8 mouse cellular contexts compared by ENCODE assay signal in genomic region chr10:110085156-110085555, GRCm38 (mm10).
A peak's percentile ranks its signal among the peaks of the same experiment; 100 is the strongest.
DNase-seq lines count a peak whose midpoint lies in the region; ATAC-seq and TF ChIP-seq lines count a peak whose summit lies in the region.

No protein-coding gene starts in this region.

- H3K9me3 ChIP-seq in heart, embryonic 10.5 days, result no peaks in the 10 kb centered on the region
- no peaks in the 10 kb centered on the region for H3K9me3 ChIP-seq in embryonic facial prominence, embryonic 14.5 days (ENCODE audit: control insufficient read depth, low read length)
- no peaks in the 10 kb centered on the region for H3K9me3 ChIP-seq in kidney, embryonic 14.5 days (ENCODE audit: control insufficient read depth, low read length)
- H3K9me3 ChIP-seq in lung, embryonic 14.5 days (ENCODE audit: low read depth, low read length), result no peaks in the 10 kb centered on the region

- H3K36me3 ChIP-seq in heart, embryonic 10.5 days, result no peaks in the 10 kb centered on the region
- no peaks in the 10 kb centered on the region for H3K36me3 ChIP-seq in embryonic facial prominence, embryonic 14.5 days (ENCODE audit: control insufficient read depth, insufficient read depth, low read length)
- no peaks in the 10 kb centered on the region for H3K36me3 ChIP-seq in kidney, embryonic 14.5 days (ENCODE audit: control insufficient read depth, insufficient read depth, low read length)
- no peaks in the 10 kb centered on the region for H3K36me3 ChIP-seq in lung, embryonic 14.5 days (ENCODE audit: insufficient read depth)

- H3K27me3 ChIP-seq in heart, embryonic 10.5 days (ENCODE audit: insufficient read depth, poor library complexity, severe bottlenecking), result no peaks in the 10 kb centered on the region
- no peaks in the 10 kb centered on the region for H3K27me3 ChIP-seq in embryonic facial prominence, embryonic 14.5 days (replicated peaks; ENCODE audit: control insufficient read depth, insufficient read depth, low read length)
- H3K27me3 ChIP-seq in kidney, embryonic 14.5 days (ENCODE audit: control insufficient read depth, insufficient read depth, low read length), result no peaks in the 10 kb centered on the region
- no peaks in the 10 kb centered on the region for H3K27me3 ChIP-seq in lung, embryonic 14.5 days (ENCODE audit: insufficient read depth, low read length)

- 10% methylated on average over 5 of the region's 5 CpGs for WGBS in heart, embryonic 10.5 days
- 8% methylated on average over 5 of the region's 5 CpGs for WGBS in embryonic facial prominence, embryonic 14.5 days
- 9% methylated on average over 5 of the region's 5 CpGs for WGBS in kidney, embryonic 14.5 days
- WGBS in lung, embryonic 14.5 days, result 7% methylated on average over 5 of the region's 5 CpGs

- ATAC-seq in embryonic facial prominence, embryonic 14.5 days (ENCODE audit: low read depth), result no peak
- ATAC-seq in kidney, embryonic 14.5 days (ENCODE audit: low FRiP score, low TSS enrichment), result peak; percentile 57; the same call in 1 of the 2 replicates
- ATAC-seq in lung, embryonic 14.5 days (ENCODE audit: insufficient read depth), result peak; percentile 59

- H3K4me2 ChIP-seq in embryonic facial prominence, embryonic 14.5 days (ENCODE audit: low read depth, low read length), result no peak overlapping the region
- no peak overlapping the region for H3K4me2 ChIP-seq in kidney, embryonic 14.5 days (replicated peaks; ENCODE audit: low read depth, low read length)
- H3K4me2 ChIP-seq in lung, embryonic 14.5 days, result no peak overlapping the region

- TF ChIP-seq CTCF in lung, embryonic 14.5 days (IDR thresholded peaks at IDR 0.05; ENCODE audit: low read depth), result peak; percentile 84

- no peaks in the 10 kb centered on the region for H3K4me1 ChIP-seq in heart, embryonic 10.5 days
- no peaks in the 10 kb centered on the region for H3K4me1 ChIP-seq in embryonic facial prominence, embryonic 14.5 days (ENCODE audit: control insufficient read depth, insufficient read depth, low read length)
- H3K4me1 ChIP-seq in kidney, embryonic 14.5 days (ENCODE audit: control insufficient read depth, insufficient read depth, low read length), result no peaks in the 10 kb centered on the region
- no peaks in the 10 kb centered on the region for H3K4me1 ChIP-seq in lung, embryonic 14.5 days (ENCODE audit: insufficient read depth)

- peak; percentile 48 for DNase-seq in heart, adult 8-10 months (ENCODE audit: low spot score)
- DNase-seq in heart, embryonic 10.5 days (ENCODE audit: low spot score), result no peak
- peak; percentile 54 for DNase-seq in 416B (ENCODE audit: low read depth)
- DNase-seq in adrenal gland, postnatal 25 days, result peak; percentile 63
- DNase-seq in embryonic facial prominence, embryonic 14.5 days (ENCODE audit: low spot score), result peak; percentile 69
- peak; percentile 87 for DNase-seq in lung, embryonic 14.5 days
- DNase-seq in skeletal muscle tissue, adult 2 months (ENCODE audit: low read depth, low spot score), result peak; percentile 16

- H3K9ac ChIP-seq in embryonic facial prominence, embryonic 14.5 days (ENCODE audit: low read depth, low read length), result no peak overlapping the region
- H3K9ac ChIP-seq in kidney, embryonic 14.5 days (ENCODE audit: low read depth, low read length), result no peak overlapping the region
- no peak overlapping the region for H3K9ac ChIP-seq in lung, embryonic 14.5 days

- H3K27ac ChIP-seq in heart, embryonic 10.5 days, result no peak overlapping the region
- H3K27ac ChIP-seq in embryonic facial prominence, embryonic 14.5 days (replicated peaks; ENCODE audit: low read depth, low read length), result no peak overlapping the region
- H3K27ac ChIP-seq in kidney, embryonic 14.5 days (ENCODE audit: low read depth, low read length), result no peak overlapping the region
- H3K27ac ChIP-seq in lung, embryonic 14.5 days (ENCODE audit: low read depth), result no peak overlapping the region

- H3K4me3 ChIP-seq in heart, embryonic 10.5 days, result no peak overlapping the region
- no peak overlapping the region for H3K4me3 ChIP-seq in embryonic facial prominence, embryonic 14.5 days (ENCODE audit: low read depth, low read length)
- H3K4me3 ChIP-seq in kidney, embryonic 14.5 days (ENCODE audit: low read length), result no peak overlapping the region
- no peak overlapping the region for H3K4me3 ChIP-seq in lung, embryonic 14.5 days (ENCODE audit: low read depth, low read length)
